Mouse (Mus musculus) CH12.LX (cell line): ENCODE measurements around the gene Glb1. TPM values are rescaled to one million over a fixed set of nuclear protein-coding genes. Genes with fewer than 3 reads are reported as not detected.
A peak's percentile ranks its signal among the peaks of the same experiment; 100 is the strongest.

Source experiments
- DNase-seq: peaks from one replicate; pipeline ENCODE4 v3.0.0-alpha.2; 2013; ENCODE audit errors: extremely low read depth
- H3K27ac ChIP-seq: 2 replicates; pipeline ENCODE4 v1.5.1; 2012; ENCODE audit warnings: low read depth, mild to moderate bottlenecking, control low read depth, moderate library complexity; ENCODE audit not compliant: insufficient read depth
- H3K27me3 ChIP-seq: replicated peaks from 2 replicates; pipeline ENCODE3; 2012; ENCODE audit warnings: inconsistent platforms
- H3K36me3 ChIP-seq, 2 experiments: replicated peaks in 1 of 2; 2 replicates each; pipeline versions ENCODE3 to v1.6.1; 2012; ENCODE audit warnings: inconsistent platforms in 1 of 2, low read length in 1 of 2, mild to moderate bottlenecking in 1 of 2, mixed read lengths in 1 of 2, moderate library complexity in 1 of 2; ENCODE audit not compliant: control insufficient read depth in 1 of 2, insufficient read depth in 1 of 2
- H3K4me1 ChIP-seq, 2 experiments: 2 replicates each; pipeline ENCODE4 v1.6.1; 2012; ENCODE audit warnings: inconsistent platforms in 1 of 2, moderate library complexity in 1 of 2; ENCODE audit not compliant: insufficient read depth in 2 of 2, control insufficient read depth in 1 of 2
- H3K4me2 ChIP-seq: 2 replicates; pipeline ENCODE4 v1.6.1; 2012; ENCODE audit warnings: low read depth, mild to moderate bottlenecking, control low read depth; ENCODE audit not compliant: poor library complexity, insufficient read depth, severe bottlenecking
- H3K4me3 ChIP-seq, 3 experiments: fragments of 150-350 bp in 1 of 3; sonication (generic) in 1 of 3; replicated peaks in 1 of 3; 2 replicates each; pipeline versions ENCODE3 to v1.5.1; 2011 to 2012; ENCODE audit warnings: low read depth in 2 of 3, low read length in 2 of 3, mild to moderate bottlenecking in 2 of 3, moderate library complexity in 2 of 3, control low read depth in 1 of 3, improper control_type of control experiment in 1 of 3, inconsistent platforms in 1 of 3, mixed read lengths in 1 of 3; ENCODE audit not compliant: poor library complexity in 1 of 3
- H3K79me2 ChIP-seq: replicated peaks from 2 replicates; pipeline ENCODE4 v1.6.1; 2012; ENCODE audit warnings: mild to moderate bottlenecking, moderate library complexity; ENCODE audit not compliant: control insufficient read depth, poor library complexity, insufficient read depth, severe bottlenecking; ENCODE audit errors: extremely low read depth
- H3K9ac ChIP-seq: 2 replicates; pipeline ENCODE4 v1.6.1; 2012; ENCODE audit warnings: low read depth, mild to moderate bottlenecking, control low read depth, moderate library complexity; ENCODE audit not compliant: insufficient read depth
- H3K9me3 ChIP-seq: replicated peaks from 2 replicates; pipeline ENCODE3; 2012; ENCODE audit warnings: low read length, inconsistent platforms, mixed read lengths
- CTCF ChIP-seq, 2 experiments: IDR thresholded peaks in 1 of 2; conservative IDR thresholded peaks in 1 of 2; 2 replicates each; pipeline ENCODE4 v1.5.1; 2011 to 2012; ENCODE audit warnings: low read depth in 2 of 2, low read length in 2 of 2, improper control_type of control experiment in 1 of 2, inconsistent platforms in 1 of 2, mild to moderate bottlenecking in 1 of 2, moderate library complexity in 1 of 2
- IRF4 ChIP-seq: IDR thresholded peaks from 2 replicates; pipeline ENCODE4 v1.6.1; 2014; ENCODE audit warnings: low read depth, mild to moderate bottlenecking, inconsistent platforms, low read length, improper control_type of control experiment
- MAFK ChIP-seq: IDR thresholded peaks from 2 replicates; pipeline ENCODE4 v1.6.1; 2011; ENCODE audit warnings: low read length, improper control_type of control experiment; ENCODE audit not compliant: insufficient replicate concordance
- MAX ChIP-seq: IDR thresholded peaks from 2 replicates; pipeline ENCODE4 v1.6.1; 2011; ENCODE audit warnings: low read length, improper control_type of control experiment
- MAZ ChIP-seq: IDR thresholded peaks from 2 replicates; pipeline ENCODE4 v1.6.1; 2012; ENCODE audit warnings: low read depth, mild to moderate bottlenecking, inconsistent platforms, low read length, improper control_type of control experiment, moderate library complexity
- MEF2A ChIP-seq: IDR thresholded peaks from 2 replicates; pipeline ENCODE4 v1.6.1; 2014; ENCODE audit warnings: low read depth, mild to moderate bottlenecking, inconsistent platforms, low read length, improper control_type of control experiment, borderline replicate concordance
- PAX5 ChIP-seq: IDR thresholded peaks from 2 replicates; pipeline ENCODE4 v1.6.1; 2012; ENCODE audit warnings: low read length, inconsistent platforms, mixed read lengths
- POLR2A ChIP-seq: IDR thresholded peaks from 2 replicates; pipeline ENCODE4 v1.6.1; 2011; ENCODE audit warnings: low read depth, mild to moderate bottlenecking, improper control_type of control experiment, low read length
- RAD21 ChIP-seq: IDR thresholded peaks from 2 replicates; pipeline ENCODE4 v1.6.1; 2011; ENCODE audit warnings: low read depth, mild to moderate bottlenecking, low read length, improper control_type of control experiment, moderate library complexity
- SMC3 ChIP-seq: IDR thresholded peaks from 2 replicates; pipeline ENCODE4 v1.6.1; 2011; ENCODE audit warnings: low read depth, low read length, improper control_type of control experiment
- TCF12 ChIP-seq: IDR thresholded peaks from 2 replicates; pipeline ENCODE4 v1.6.1; 2014; ENCODE audit warnings: low read depth, mild to moderate bottlenecking, inconsistent platforms, low read length, improper control_type of control experiment
- USF1 ChIP-seq: IDR thresholded peaks from 2 replicates; pipeline ENCODE4 v1.6.1; 2014; ENCODE audit warnings: low read depth, mild to moderate bottlenecking, inconsistent platforms, low read length, improper control_type of control experiment
- dilution Hi-C: fragments of 300-500 bp; cut with MboI; formaldehyde crosslinking; loops from 2 replicates; pipeline ENCODE4 v1.14.3; 2020; ENCODE audit warnings: low sequenced_read_pairs; ENCODE audit not compliant: extremely low pct_unique_long_range_greater_than_20kb, extremely low pct_ligation_motif_present
- in situ Hi-C: fragments of 300-500 bp; cut with MboI; formaldehyde crosslinking; loops from 3 replicates; pipeline ENCODE4 v1.14.3; 2019; ENCODE audit warnings: low sequenced_read_pairs, low pct_ligation_motif_present, low pct_unique_long_range_greater_than_20kb, mixed read lengths
- polyA plus RNA-seq: library from polyadenylated mRNA; unstranded; fragments of >175 nt; gene quantifications from 2 replicates; pipeline ENCODE4 v1.2.1, GENCODE M21; 2012; ENCODE audit warnings: low read depth; ENCODE audit not compliant: insufficient read length
- total RNA-seq, 2 experiments: library from RNA; depleted of rRNA; stranded (reverse); fragments of 300-350 nt in 1 of 2; fragments of >200 nt in 1 of 2; gene quantifications; 2 replicates each; pipeline ENCODE4 v1.2.3; 2012 to 2014

The Glb1 gene
- total and polyA plus RNA-seq, 3 experiments = 25.7 to 40.7 (median 35.4) TPM

- dilution Hi-C loops (no loop called here), in situ Hi-C loops (loop anchor here (10.0 kb wide), 2 partner anchors 46 to 386 kb away; partner anchors contain the start of gene Bcl2a1c)
- no peak overlapping the region for H3K9ac ChIP-seq
- no peaks in the 10 kb centered on the region for H3K9me3 ChIP-seq
- H3K27ac ChIP-seq = no peak overlapping the region
- H3K4me1 ChIP-seq = no peaks in the 10 kb centered on the region
- no peak overlapping the region for H3K4me3 ChIP-seq
- DNase-seq = peak; percentile 58
- H3K4me2 ChIP-seq = no peak overlapping the region
- TF ChIP-seq CTCF (conservative IDR thresholded peaks at IDR 0.05 in 1 of 2, IDR thresholded peaks at IDR 0.05 in 1 of 2; ENCODE audit: low read depth in 2 of 2, low read length in 2 of 2) = peak in 1 of 2 experiments; percentile 82; a peak in 3 of 4 replicates
- TF ChIP-seq RAD21 = peak; percentile 81
- TF ChIP-seq SMC3 = peak; percentile 78
- no peak for TF ChIP-seq MAZ
- H3K36me3 ChIP-seq = peaks cover 62 to 89% of the 10 kb centered on the region in 2 experiments
- no peaks in the 10 kb centered on the region for H3K79me2 ChIP-seq
- H3K27me3 ChIP-seq = no peaks in the 10 kb centered on the region
Observed at GRCm38 (mm10) chr9:114380881-114381733, 19.8 kb upstream of the Glb1 start.

GRCm38 (mm10) chr9:114382936-114383710, 17.8 kb upstream of the Glb1 start:
- Histone ChIP-seq H3K4me2 (no peak overlapping the region), H3K79me2 (no peaks in the 10 kb centered on the region), H3K27me3 (no peaks in the 10 kb centered on the region), H3K27ac (no peak overlapping the region), H3K4me1 (peaks cover 3 to 14% of the 10 kb centered on the region in 2 experiments; a peak in 3 of 4 replicates), H3K9ac (no peak overlapping the region), H3K36me3 (peaks cover 48 to 87% of the 10 kb centered on the region in 2 experiments), H3K9me3 (no peaks in the 10 kb centered on the region), H3K4me3 (no peak overlapping the region)
- no peak for DNase-seq
- dilution Hi-C loops (no loop called here), in situ Hi-C loops (loop anchor here (10.0 kb wide), 2 partner anchors 48 to 388 kb away; partner anchors contain the start of gene Bcl2a1c)
- no peak for TF ChIP-seq RAD21
- TF ChIP-seq MAZ = no peak
- no peak for TF ChIP-seq POLR2A
- no peak for TF ChIP-seq PAX5
- TF ChIP-seq USF1 = no peak
- no peak for TF ChIP-seq MAFK
- no peak for TF ChIP-seq TCF12
- TF ChIP-seq IRF4 = no peak
- TF ChIP-seq SMC3 = no peak
- TF ChIP-seq MEF2A = no peak
- TF ChIP-seq MAX = no peak
